Mouse (Mus musculus): ENCODE results near the gene Spint2. TPM values are rescaled to one million over a fixed set of nuclear protein-coding genes. Genes with fewer than 3 reads are reported as not detected.

Spint2 gene
- polyA plus RNA-seq (2014; fragmentation: Illumina TruSeq; extraction: RNeasy Lipid Tissue Mini Kit (QIAGEN cat#74804); ENCODE audit: low read depth, low replicate concordance): 13.1 TPM

DNA sequence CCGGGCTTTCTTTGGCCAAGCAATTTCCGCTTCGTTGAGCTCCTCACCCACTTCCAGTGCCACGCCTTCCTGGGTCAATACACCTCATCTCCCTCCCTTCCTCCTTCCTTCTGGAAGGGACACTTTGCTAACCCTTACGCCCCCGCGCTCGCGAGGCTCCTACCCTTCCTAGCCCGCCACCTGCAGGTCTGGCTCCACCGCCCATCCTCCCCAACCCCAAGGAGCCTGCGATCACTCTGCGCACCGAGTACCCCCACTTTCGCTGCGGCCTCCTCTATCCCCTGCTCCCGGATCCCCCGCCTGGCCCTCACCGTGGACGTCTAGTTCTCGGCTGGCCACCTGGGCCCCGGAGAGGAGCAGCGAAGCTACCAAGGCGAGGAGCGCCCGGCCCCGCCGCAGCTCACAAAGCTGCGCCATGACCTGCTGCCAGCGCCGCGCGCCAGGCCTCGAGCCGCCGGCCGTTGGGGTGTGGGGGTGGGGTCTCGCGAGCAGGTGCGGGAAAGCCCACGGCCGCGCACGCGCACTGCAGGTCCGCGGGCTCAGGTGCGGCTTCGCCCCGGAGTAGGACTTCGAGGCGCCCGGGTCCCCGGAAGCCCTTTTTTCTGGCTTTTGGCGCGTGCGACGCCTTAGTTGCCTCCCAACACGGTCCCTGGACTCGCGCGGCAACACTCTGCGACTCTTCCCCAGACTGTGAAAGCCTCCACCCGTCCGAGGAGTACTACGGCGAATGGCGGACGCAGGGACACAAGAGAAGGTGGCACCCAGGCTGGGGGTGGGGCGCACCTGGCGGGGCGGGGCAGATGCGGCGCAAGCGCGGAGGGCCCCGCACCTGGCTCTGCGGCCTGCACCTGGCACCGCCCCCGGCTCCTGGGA is at the start of gene Spint2:
Gene Spint2 (minus strand): TSS at position 712 of the 873 bp plus-strand sequence.

DNA sequence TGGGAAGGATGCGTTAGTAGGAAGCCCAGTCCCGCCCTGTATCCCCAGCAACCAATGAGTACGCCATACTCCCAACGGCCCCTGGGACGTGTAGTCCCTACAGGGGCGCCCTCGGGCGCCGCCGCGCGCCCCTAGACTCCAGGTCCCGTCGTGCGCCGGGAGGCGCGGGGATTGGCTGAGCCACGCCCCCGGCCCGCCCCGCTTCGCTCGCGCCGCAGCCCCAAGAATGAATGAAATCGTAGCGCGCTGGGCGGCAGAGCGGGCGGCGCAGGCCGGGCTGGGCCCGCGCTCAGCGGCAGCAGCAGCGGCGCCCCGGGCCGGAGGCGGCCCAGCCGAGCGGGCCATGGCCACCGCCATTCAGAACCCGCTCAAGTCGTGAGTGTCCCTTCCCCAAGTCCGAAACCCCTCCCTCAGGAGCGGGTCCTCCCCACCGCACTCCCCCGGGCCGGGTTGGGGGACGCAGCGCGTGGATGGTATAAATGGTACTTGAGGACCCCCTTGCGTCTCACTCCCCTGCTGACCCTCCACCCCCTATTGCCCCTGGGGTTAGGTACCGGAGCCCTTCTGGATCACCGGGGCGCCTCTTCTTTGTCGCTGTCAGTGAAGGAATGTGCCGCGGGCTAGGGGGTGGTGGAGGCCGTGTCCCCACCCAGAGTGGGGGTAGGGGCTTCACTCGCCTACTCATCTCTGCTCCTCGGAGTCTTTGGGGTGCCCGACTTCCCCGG is 22.2 kb upstream of the Spint2 start, which contains the start of gene Dpf1:
Gene Dpf1 (plus strand): TSS at position 214 of the 725 bp plus-strand sequence.

DNA sequence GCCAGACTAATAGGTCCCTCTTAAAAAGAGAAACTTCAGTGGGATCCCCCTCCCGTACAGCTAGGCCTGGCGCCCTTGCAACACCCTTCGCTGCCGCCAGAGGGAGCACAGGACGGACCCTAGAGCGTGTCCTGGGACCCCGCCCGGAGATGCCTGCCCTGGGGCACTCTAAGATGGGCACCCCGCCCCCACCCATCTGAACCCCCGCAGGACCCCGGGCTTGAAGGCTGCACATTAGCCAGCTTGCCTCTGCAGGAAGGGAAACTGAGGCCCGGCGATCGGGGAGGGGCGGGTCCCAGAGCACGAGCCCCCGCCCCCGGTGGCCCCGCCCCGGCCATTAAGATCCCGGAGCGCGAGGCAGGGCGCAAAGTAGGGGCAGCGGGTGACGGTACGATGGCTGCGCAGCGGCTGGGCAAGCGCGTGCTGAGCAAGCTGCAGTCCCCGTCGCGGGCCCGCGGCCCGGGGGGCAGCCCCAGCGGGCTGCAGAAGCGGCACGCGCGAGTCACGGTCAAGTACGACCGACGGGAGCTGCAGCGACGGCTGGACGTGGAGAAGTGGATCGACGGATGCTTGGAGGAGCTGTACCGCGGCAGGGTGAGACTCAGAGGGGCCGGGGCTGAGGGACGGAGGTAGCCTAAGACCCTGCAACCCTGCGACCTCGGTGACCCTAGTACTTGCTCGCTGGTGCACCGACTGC is 7.4 kb upstream of the Spint2 start, which contains the start of gene Ppp1r14a:
Gene Ppp1r14a (plus strand): TSS at position 367 of the 697 bp plus-strand sequence.

GRCm38 (mm10) chr7:29248261-29248841 is 33.4 kb downstream of the Spint2 start, which contains the start of gene 2200002D01Rik:
TSS of gene 2200002D01Rik (minus strand) at chr7:29248466.

GRCm38 (mm10) chr7:29238019-29238967 is 43.4 kb downstream of the Spint2 start, which contains the start of gene Yif1b:
TSS of gene Yif1b (plus strand) at chr7:29238329.

GRCm38 (mm10) chr7:29232247-29233013 is 49.3 kb downstream of the Spint2 start, which contains the start of gene Kcnk6:
TSS of gene Kcnk6 (minus strand) at chr7:29232515.

DNA sequence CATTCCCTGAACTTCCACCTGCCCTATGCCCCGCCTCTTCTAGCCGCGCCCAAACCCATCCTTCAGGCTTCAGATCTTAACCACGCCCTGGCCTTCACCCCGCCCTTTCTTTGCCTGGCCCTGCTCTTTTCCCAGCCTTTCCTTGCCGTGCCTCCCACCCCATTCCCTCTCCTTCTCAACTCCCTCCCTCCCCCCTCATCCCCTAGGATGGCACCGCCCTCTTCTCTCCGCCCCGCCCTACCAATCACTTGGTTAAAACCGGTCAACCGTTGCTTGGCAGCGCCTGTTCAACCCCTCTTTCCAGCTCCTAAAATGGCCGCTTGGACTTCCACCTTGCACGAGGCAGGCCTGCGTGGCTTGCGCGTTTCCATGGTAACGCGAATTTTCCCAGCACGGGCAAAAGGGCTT is 68.0 kb downstream of the Spint2 start, which contains the start of gene Catsperg1:
Gene Catsperg1 (minus strand): TSS at position 361 of the 408 bp plus-strand sequence.

Other genes starting within 250 kb of the Spint2 start
- not detected for gene Ryr1, start 156.7 kb downstream of the Spint2 start, polyA plus RNA-seq (2014; fragmentation: Illumina TruSeq; extraction: RNeasy Lipid Tissue Mini Kit (QIAGEN cat#74804); ENCODE audit: low read depth, low replicate concordance)
- 0.11 TPM for gene Rasgrp4, start 147.1 kb downstream of the Spint2 start, polyA plus RNA-seq (2014; fragmentation: Illumina TruSeq; extraction: RNeasy Lipid Tissue Mini Kit (QIAGEN cat#74804); ENCODE audit: low read depth, low replicate concordance)
- 2.1 TPM for gene Fam98c, start 125.7 kb downstream of the Spint2 start, polyA plus RNA-seq (2014; fragmentation: Illumina TruSeq; extraction: RNeasy Lipid Tissue Mini Kit (QIAGEN cat#74804); ENCODE audit: low read depth, low replicate concordance)
- not detected for gene Ggn, start 111.7 kb downstream of the Spint2 start, polyA plus RNA-seq (2014; fragmentation: Illumina TruSeq; extraction: RNeasy Lipid Tissue Mini Kit (QIAGEN cat#74804); ENCODE audit: low read depth, low replicate concordance)
- gene Spred3, start 111.5 kb downstream of the Spint2 start, polyA plus RNA-seq (2014; fragmentation: Illumina TruSeq; extraction: RNeasy Lipid Tissue Mini Kit (QIAGEN cat#74804); ENCODE audit: low read depth, low replicate concordance): 0.66 TPM
- 69.6 TPM for gene Psmd8, start 101.2 kb downstream of the Spint2 start, polyA plus RNA-seq (2014; fragmentation: Illumina TruSeq; extraction: RNeasy Lipid Tissue Mini Kit (QIAGEN cat#74804); ENCODE audit: low read depth, low replicate concordance)
- gene Catsperg1, start 67.9 kb downstream of the Spint2 start, polyA plus RNA-seq (2014; fragmentation: Illumina TruSeq; extraction: RNeasy Lipid Tissue Mini Kit (QIAGEN cat#74804); ENCODE audit: low read depth, low replicate concordance): not detected
- 1.7 TPM for gene Kcnk6, start 49.4 kb downstream of the Spint2 start, polyA plus RNA-seq (2014; fragmentation: Illumina TruSeq; extraction: RNeasy Lipid Tissue Mini Kit (QIAGEN cat#74804); ENCODE audit: low read depth, low replicate concordance)
- 1.0 TPM for gene Yif1b, start 43.6 kb downstream of the Spint2 start, polyA plus RNA-seq (2014; fragmentation: Illumina TruSeq; extraction: RNeasy Lipid Tissue Mini Kit (QIAGEN cat#74804); ENCODE audit: low read depth, low replicate concordance)
- 4.4 TPM for gene 2200002D01Rik, start 33.4 kb downstream of the Spint2 start, polyA plus RNA-seq (2014; fragmentation: Illumina TruSeq; extraction: RNeasy Lipid Tissue Mini Kit (QIAGEN cat#74804); ENCODE audit: low read depth, low replicate concordance)
- not detected for gene Ppp1r14a, start 7.4 kb upstream of the Spint2 start, polyA plus RNA-seq (2014; fragmentation: Illumina TruSeq; extraction: RNeasy Lipid Tissue Mini Kit (QIAGEN cat#74804); ENCODE audit: low read depth, low replicate concordance)
- gene Dpf1, start 22.0 kb upstream of the Spint2 start, polyA plus RNA-seq (2014; fragmentation: Illumina TruSeq; extraction: RNeasy Lipid Tissue Mini Kit (QIAGEN cat#74804); ENCODE audit: low read depth, low replicate concordance): not detected
- 1.5 TPM for gene Sipa1l3, start 236.7 kb upstream of the Spint2 start, polyA plus RNA-seq (2014; fragmentation: Illumina TruSeq; extraction: RNeasy Lipid Tissue Mini Kit (QIAGEN cat#74804); ENCODE audit: low read depth, low replicate concordance)